In the genomic region with DNA sequence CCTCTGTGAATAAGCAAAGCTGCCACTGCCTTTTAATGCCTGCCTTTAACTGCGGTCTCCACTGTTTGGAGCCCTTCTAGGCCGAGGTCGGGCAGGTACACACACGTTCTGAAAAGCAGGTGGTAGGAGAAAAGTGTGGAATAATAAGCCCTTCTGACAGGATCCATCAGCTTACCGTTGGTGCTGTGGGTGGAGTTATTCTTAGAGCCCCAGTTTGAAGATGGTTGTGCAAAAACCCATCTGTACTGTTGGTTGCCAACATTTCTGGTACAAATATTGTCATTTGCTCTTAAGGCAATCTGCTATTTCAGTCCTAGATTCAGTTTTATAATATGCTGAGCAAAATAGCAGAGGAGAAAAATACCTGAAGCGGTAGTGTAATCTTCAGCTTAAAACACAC, we compare ENCODE assay signal across 24 mouse cellular contexts. TPM values are rescaled to one million over a fixed set of nuclear protein-coding genes. Genes with fewer than 3 reads are reported as not detected.
DNase-seq lines count a peak whose midpoint lies in the region; ATAC-seq lines count a peak whose summit lies in the region.
"Had no signal": no experiment of that assay in that cellular context is flagged by ENCODE, and none has a peak within 500 bp of the region (broad histone marks: within the 10 kb centered on the region; RNA-seq: fewer than 3 reads in every experiment).

No protein-coding gene starts in this region.

- intact Hi-C loops in left cerebral cortex, postnatal 4 days (cut with DNase I) = no loop called here
- intact Hi-C loops in left cerebral cortex, postnatal 14 days (cut with DNase I) = loop anchor here (10.0 kb wide), 1 partner anchor 52 kb away; no protein-coding TSS in a partner anchor
- intact Hi-C loops in gastrocnemius, postnatal 14 days (cut with DNase I; ENCODE audit: low total_unique reads) = no loop called here

- peak; percentile 20 for DNase-seq in forebrain, embryonic 11.5 days (ENCODE audit: low spot score)
- DNase-seq in left cerebral cortex, adult 11 months (ENCODE audit: low spot score) = peak; percentile 23
- no peak for DNase-seq in left cerebral cortex, postnatal 4 days
- DNase-seq in embryonic facial prominence, embryonic 14.5 days (ENCODE audit: low spot score) = peak; percentile 35
- peak; percentile 33 to 37 for DNase-seq in left cerebral cortex, postnatal 14 days (ENCODE audit: low spot score in 2 of 2)
- no peak for DNase-seq in gastrocnemius, postnatal 14 days
- DNase-seq: adrenal gland, postnatal 10 days; cerebellum, adult 11-12 months; cerebellum, postnatal 25 days; embryo, embryonic 11 days; gastrocnemius, postnatal 10 days; heart, adult 18-20 months; kidney, adult 9 months; liver; lung, postnatal 10 days; midbrain, embryonic 14.5 days had no signal

- H3K9ac ChIP-seq in forebrain, embryonic 11.5 days (ENCODE audit: low read length) = no peak overlapping the region
- H3K9ac ChIP-seq in forebrain, embryonic 12.5 days = no peak overlapping the region
- H3K9ac ChIP-seq in embryonic facial prominence, embryonic 14.5 days (ENCODE audit: low read depth, low read length) = no peak overlapping the region
- H3K9ac ChIP-seq: forebrain, embryonic 13.5 days; heart, embryonic 13.5 days; hindbrain, embryonic 15.5 days; intestine, embryonic 15.5 days had no signal

- 89% methylated on average over 6 of the region's 6 CpGs for WGBS in forebrain, embryonic 11.5 days
- WGBS in forebrain, embryonic 12.5 days = 82% methylated on average over 6 of the region's 6 CpGs
- WGBS in embryonic facial prominence, embryonic 14.5 days = 78% methylated on average over 6 of the region's 6 CpGs

- H3K27me3 ChIP-seq in forebrain, embryonic 11.5 days (ENCODE audit: control insufficient read depth, insufficient read depth, low read length) = no peaks in the 10 kb centered on the region
- H3K27me3 ChIP-seq in forebrain, embryonic 12.5 days = no peaks in the 10 kb centered on the region
- no peaks in the 10 kb centered on the region for H3K27me3 ChIP-seq in embryonic facial prominence, embryonic 14.5 days (replicated peaks; ENCODE audit: control insufficient read depth, insufficient read depth, low read length)
- H3K27me3 ChIP-seq: forebrain, embryonic 13.5 days; heart, embryonic 13.5 days; hindbrain, embryonic 15.5 days; intestine, embryonic 15.5 days; Patski had no signal

- no peak overlapping the region for H3K4me2 ChIP-seq in forebrain, embryonic 11.5 days (ENCODE audit: low read depth, low read length, severe bottlenecking)
- no peak overlapping the region for H3K4me2 ChIP-seq in forebrain, embryonic 12.5 days
- H3K4me2 ChIP-seq in embryonic facial prominence, embryonic 14.5 days (ENCODE audit: low read depth, low read length) = no peak overlapping the region
- H3K4me2 ChIP-seq: forebrain, embryonic 13.5 days; heart, embryonic 13.5 days; hindbrain, embryonic 15.5 days; intestine, embryonic 15.5 days had no signal

- H3K9me3 ChIP-seq in forebrain, embryonic 11.5 days (ENCODE audit: control insufficient read depth, low read length) = no peaks in the 10 kb centered on the region
- no peaks in the 10 kb centered on the region for H3K9me3 ChIP-seq in forebrain, embryonic 12.5 days
- H3K9me3 ChIP-seq in embryonic facial prominence, embryonic 14.5 days (ENCODE audit: control insufficient read depth, low read length) = no peaks in the 10 kb centered on the region
- H3K9me3 ChIP-seq: forebrain, embryonic 13.5 days; heart, embryonic 13.5 days; hindbrain, embryonic 15.5 days; intestine, embryonic 15.5 days had no signal

- H3K27ac ChIP-seq in forebrain, embryonic 11.5 days (ENCODE audit: low read depth, low read length) = no peak overlapping the region
- H3K27ac ChIP-seq in forebrain, embryonic 12.5 days = no peak overlapping the region
- H3K27ac ChIP-seq in embryonic facial prominence, embryonic 14.5 days (replicated peaks; ENCODE audit: low read depth, low read length) = no peak overlapping the region
- H3K27ac ChIP-seq: forebrain, embryonic 13.5 days; heart, embryonic 13.5 days; hindbrain, embryonic 15.5 days; intestine, embryonic 15.5 days; stomach, postnatal 0 days had no signal

- H3K36me3 ChIP-seq in forebrain, embryonic 11.5 days (ENCODE audit: control insufficient read depth, insufficient read depth, low read length) = no peaks in the 10 kb centered on the region
- no peaks in the 10 kb centered on the region for H3K36me3 ChIP-seq in forebrain, embryonic 12.5 days (replicated peaks)
- no peaks in the 10 kb centered on the region for H3K36me3 ChIP-seq in embryonic facial prominence, embryonic 14.5 days (ENCODE audit: control insufficient read depth, insufficient read depth, low read length)
- H3K36me3 ChIP-seq: heart, embryonic 13.5 days; hindbrain, embryonic 15.5 days; intestine, embryonic 15.5 days had no signal

- ATAC-seq in forebrain, embryonic 11.5 days (replicated peaks; ENCODE audit: low FRiP score) = no peak
- ATAC-seq in forebrain, embryonic 12.5 days (ENCODE audit: low FRiP score) = no peak
- no peak for ATAC-seq in embryonic facial prominence, embryonic 14.5 days (ENCODE audit: low read depth)
- ATAC-seq: CD4-positive, CD25-positive, alpha-beta regulatory T cell, adult 4 months; forebrain, embryonic 13.5 days; intestine, embryonic 15.5 days; Patski had no signal

- H3K4me1 ChIP-seq in forebrain, embryonic 11.5 days (replicated peaks; ENCODE audit: control insufficient read depth, insufficient read depth, low read length) = no peaks in the 10 kb centered on the region; the same call in 1 of the 2 replicates
- H3K4me1 ChIP-seq in forebrain, embryonic 12.5 days = peaks cover 3% of the 10 kb centered on the region; the same call in 1 of the 2 replicates
- peaks cover 22% of the 10 kb centered on the region for H3K4me1 ChIP-seq in embryonic facial prominence, embryonic 14.5 days (ENCODE audit: control insufficient read depth, insufficient read depth, low read length)
- H3K4me1 ChIP-seq: forebrain, embryonic 13.5 days had no signal

- H3K4me3 ChIP-seq in forebrain, embryonic 11.5 days (ENCODE audit: low read depth, low read length) = no peak overlapping the region
- no peak overlapping the region for H3K4me3 ChIP-seq in forebrain, embryonic 12.5 days (replicated peaks)
- no peak overlapping the region for H3K4me3 ChIP-seq in embryonic facial prominence, embryonic 14.5 days (ENCODE audit: low read depth, low read length)
- H3K4me3 ChIP-seq: forebrain, embryonic 13.5 days; heart, embryonic 13.5 days; hindbrain, embryonic 15.5 days; intestine, embryonic 15.5 days had no signal

RNA-seq across cellular contexts. Expression of a gene that starts 58.6 kb away (rescaled TPM):
- polyA plus RNA-seq in forebrain, embryonic 11.5 days (2014; fragmentation: Nextera tagmentation; extraction: Ambion mirVana) = 3.7 and 4.2 TPM in 2 replicates
- 2.9 and 3.4 TPM in 2 replicates for polyA plus RNA-seq in forebrain, embryonic 12.5 days (2016; fragmentation: Nextera tagmentation; extraction: Ambion mirVana)
- total RNA-seq in left cerebral cortex, postnatal 4 days (2021) = 10 to 100 TPM; 14.6 to 15.1 TPM
- 8.2 and 9.0 TPM in 2 replicates for polyA plus RNA-seq in embryonic facial prominence, embryonic 14.5 days (2014; fragmentation: Nextera tagmentation; extraction: Ambion mirVana)
- total RNA-seq in left cerebral cortex, postnatal 14 days (2021) = 10 to 100 TPM; 12.1 to 13.5 TPM
- total RNA-seq in gastrocnemius, postnatal 14 days (2021) = 10 to 100 TPM; 10.1 to 32.8 TPM

Comparison
In these comparisons a context has a peak if more than half of its experiments do, and no peak if none do; other contexts are left out.
1. DNase-seq: peak in forebrain, embryonic 11.5 days (single experiment), left cerebral cortex, adult 11 months (single experiment), embryonic facial prominence, embryonic 14.5 days (single experiment) and left cerebral cortex, postnatal 14 days (2 of 2); none in left cerebral cortex, postnatal 4 days (single experiment) and gastrocnemius, postnatal 14 days (single experiment).